Mouse (Mus musculus): Measurements from ENCODE around the gene Cavin1. TPM values are rescaled to one million over a fixed set of nuclear protein-coding genes. Genes with fewer than 3 reads are reported as not detected.

The Cavin1 gene
- polyA plus RNA-seq, 1 experiment, result 35.0 TPM

DNA sequence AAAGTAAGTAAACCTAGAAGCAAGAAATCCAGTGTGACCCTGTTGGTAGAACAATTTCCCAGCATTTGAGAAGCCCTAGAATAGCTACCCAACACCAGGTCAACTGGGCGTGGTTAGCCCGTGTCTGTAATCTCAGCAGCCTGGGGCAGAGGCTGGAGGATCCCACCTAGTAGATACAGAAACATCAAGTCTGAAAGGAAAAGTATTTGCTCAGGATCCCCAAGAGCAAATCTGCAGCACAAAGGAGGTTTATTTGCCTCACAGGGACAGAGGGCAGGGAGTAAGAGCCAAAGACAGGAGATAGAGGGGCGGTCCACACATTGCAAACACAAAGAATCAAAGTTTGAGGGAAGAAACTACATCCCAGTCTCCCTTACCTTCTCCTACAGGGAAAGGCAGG lies 28.6 kb upstream of the Cavin1 start:
- Histone ChIP-seq H3K4me1 (ENCODE audit: control insufficient read depth, insufficient read depth, low read length) (no peaks in the 10 kb centered on the region), H3K36me3 (ENCODE audit: control insufficient read depth, insufficient read depth, low read length) (no peaks in the 10 kb centered on the region), H3K27me3 (replicated peaks; ENCODE audit: control insufficient read depth, insufficient read depth, low read length) (no peaks in the 10 kb centered on the region), H3K27ac (ENCODE audit: insufficient read depth, low read depth, low read length) (no peak overlapping the region), H3K4me3 (ENCODE audit: insufficient read depth, low read depth, low read length) (no peak overlapping the region)
- WGBS, result 77% methylated on average over 3 of the region's 3 CpGs
- TF ChIP-seq POLR2A (IDR thresholded peaks at IDR 0.05; ENCODE audit: low read depth, low read length), result no peak
- no peak for DNase-seq

DNA sequence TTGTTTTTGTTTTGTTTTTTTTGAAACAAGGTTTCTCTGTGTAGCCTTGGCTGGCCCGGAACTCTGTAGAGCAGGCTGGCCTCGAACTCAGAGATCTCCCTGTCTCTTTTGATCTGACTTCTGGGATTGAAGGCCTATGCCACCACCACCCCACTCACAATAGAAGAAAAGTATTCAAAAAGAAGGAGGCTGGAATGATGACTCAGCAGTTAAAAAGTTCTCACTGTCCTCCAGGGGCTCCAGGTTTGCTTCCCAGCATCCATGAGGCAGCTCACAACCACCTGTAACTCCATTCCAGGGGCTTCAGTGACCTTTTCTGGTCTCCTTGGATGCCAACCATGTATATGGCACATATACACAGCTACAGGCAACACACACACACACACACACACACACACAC lies 28.1 kb upstream of the Cavin1 start:
- no peak for DNase-seq
- H3K4me3 ChIP-seq (ENCODE audit: insufficient read depth, low read depth, low read length), result no peak overlapping the region
- no peaks in the 10 kb centered on the region for H3K4me1 ChIP-seq (ENCODE audit: control insufficient read depth, insufficient read depth, low read length)
- no peak for TF ChIP-seq POLR2A (IDR thresholded peaks at IDR 0.05; ENCODE audit: low read depth, low read length)
- no peak for TF ChIP-seq CTCF (conservative IDR thresholded peaks at IDR 0.05; ENCODE audit: insufficient read depth, insufficient read length, low read depth, low read length)
- no peaks in the 10 kb centered on the region for H3K36me3 ChIP-seq (ENCODE audit: control insufficient read depth, insufficient read depth, low read length)
- no peak overlapping the region for H3K27ac ChIP-seq (ENCODE audit: insufficient read depth, low read depth, low read length)
- H3K27me3 ChIP-seq (replicated peaks; ENCODE audit: control insufficient read depth, insufficient read depth, low read length), result no peaks in the 10 kb centered on the region
- 92% methylated on average over 2 of the region's 2 CpGs for WGBS

DNA sequence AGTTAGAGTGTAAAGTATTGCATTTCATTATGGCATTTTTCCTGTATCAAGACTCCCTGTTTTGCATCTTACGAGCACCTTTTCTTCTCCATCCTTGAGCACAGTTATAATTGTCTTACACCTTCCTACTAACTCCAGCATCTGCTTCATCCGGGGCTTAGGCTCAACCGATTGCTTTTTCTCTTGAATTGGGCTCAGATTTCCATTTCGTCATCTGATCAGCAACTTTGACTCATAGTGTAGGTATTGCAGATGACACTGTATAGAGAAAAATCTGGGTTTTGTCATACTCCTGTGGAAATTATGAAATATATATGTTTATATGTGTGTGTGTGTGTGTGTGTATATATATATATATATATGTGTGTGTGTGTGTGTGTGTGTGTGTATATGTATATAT lies 25.8 kb upstream of the Cavin1 start:
- no peak for DNase-seq
- H3K27ac ChIP-seq (ENCODE audit: insufficient read depth, low read depth, low read length), result no peak overlapping the region
- WGBS, result 82% methylated on average over 4 of the region's 4 CpGs
- no peak overlapping the region for H3K4me3 ChIP-seq (ENCODE audit: insufficient read depth, low read depth, low read length)
- no peaks in the 10 kb centered on the region for H3K36me3 ChIP-seq (ENCODE audit: control insufficient read depth, insufficient read depth, low read length)
- no peaks in the 10 kb centered on the region for H3K27me3 ChIP-seq (replicated peaks; ENCODE audit: control insufficient read depth, insufficient read depth, low read length)
- TF ChIP-seq POLR2A (IDR thresholded peaks at IDR 0.05; ENCODE audit: low read depth, low read length), result no peak
- no peak for TF ChIP-seq CTCF (conservative IDR thresholded peaks at IDR 0.05; ENCODE audit: insufficient read depth, insufficient read length, low read depth, low read length)
- no peaks in the 10 kb centered on the region for H3K4me1 ChIP-seq (ENCODE audit: control insufficient read depth, insufficient read depth, low read length)

DNA sequence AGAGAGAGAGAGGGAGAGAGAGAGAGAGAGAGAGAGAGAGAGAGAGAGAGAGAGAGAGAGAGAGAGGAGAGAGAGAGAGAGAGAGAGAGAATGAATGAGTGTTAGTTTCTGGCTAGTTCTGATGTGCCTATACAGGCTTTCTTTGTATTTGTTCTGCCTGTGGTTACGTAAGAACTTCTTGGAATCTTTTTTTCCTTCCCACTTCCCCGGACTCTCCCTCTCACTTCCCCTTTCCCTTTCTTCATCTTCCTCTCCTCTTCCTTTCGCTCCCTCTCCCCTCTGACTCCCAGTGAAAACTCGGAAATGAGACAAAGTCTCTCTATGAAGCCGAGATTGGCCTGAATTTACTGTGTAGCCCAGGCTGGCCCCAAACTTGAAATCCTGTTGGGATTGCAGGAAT lies 24.0 kb upstream of the Cavin1 start:
- H3K4me1 ChIP-seq (ENCODE audit: control insufficient read depth, insufficient read depth, low read length), result no peaks in the 10 kb centered on the region
- H3K27me3 ChIP-seq (replicated peaks; ENCODE audit: control insufficient read depth, insufficient read depth, low read length), result 0 out of 2 replicates have a peak, but pooled peaks cover 2% of the 10 kb centered on the region
- WGBS, result 73% methylated on average over 5 of the region's 5 CpGs
- no peak overlapping the region for H3K27ac ChIP-seq (ENCODE audit: insufficient read depth, low read depth, low read length)
- no peak overlapping the region for H3K4me3 ChIP-seq (ENCODE audit: insufficient read depth, low read depth, low read length)
- no peak for DNase-seq
- no peaks in the 10 kb centered on the region for H3K36me3 ChIP-seq (ENCODE audit: control insufficient read depth, insufficient read depth, low read length)
- no peak for TF ChIP-seq POLR2A (IDR thresholded peaks at IDR 0.05; ENCODE audit: low read depth, low read length)
- TF ChIP-seq CTCF (conservative IDR thresholded peaks at IDR 0.05; ENCODE audit: insufficient read depth, insufficient read length, low read depth, low read length), result no peak

GRCm38 (mm10) chr11:100994233-100994632 lies 23.5 kb upstream of the Cavin1 start:
- DNase-seq, result no peak
- H3K27ac ChIP-seq (ENCODE audit: insufficient read depth, low read depth, low read length), result no peak overlapping the region

GRCm38 (mm10) chr11:100993437-100993836 lies 22.8 kb upstream of the Cavin1 start:
- 79% methylated on average over 2 of the region's 2 CpGs for WGBS

More at GRCm38 (mm10) chr11:100994233-100994632, 23.5 kb upstream of the Cavin1 start:
- H3K4me1 ChIP-seq (ENCODE audit: control insufficient read depth, insufficient read depth, low read length), result no peaks in the 10 kb centered on the region
- TF ChIP-seq POLR2A (IDR thresholded peaks at IDR 0.05; ENCODE audit: low read depth, low read length) (no peak), CTCF (conservative IDR thresholded peaks at IDR 0.05; ENCODE audit: insufficient read depth, insufficient read length, low read depth, low read length) (no peak)
- no peaks in the 10 kb centered on the region for H3K36me3 ChIP-seq (ENCODE audit: control insufficient read depth, insufficient read depth, low read length)
- 54% methylated on average over 9 of the region's 9 CpGs for WGBS
- 0 out of 2 replicates have a peak, but pooled peaks cover 2% of the 10 kb centered on the region for H3K27me3 ChIP-seq (replicated peaks; ENCODE audit: control insufficient read depth, insufficient read depth, low read length)
- no peak overlapping the region for H3K4me3 ChIP-seq (ENCODE audit: insufficient read depth, low read depth, low read length)

GRCm38 (mm10) chr11:100991027-100991534 lies 20.4 kb upstream of the Cavin1 start:
- WGBS, result 37% methylated on average over 6 of the region's 6 CpGs
- Histone ChIP-seq H3K27ac (ENCODE audit: insufficient read depth, low read depth, low read length) (no peak overlapping the region), H3K4me3 (ENCODE audit: insufficient read depth, low read depth, low read length) (no peak overlapping the region), H3K36me3 (ENCODE audit: control insufficient read depth, insufficient read depth, low read length) (no peaks in the 10 kb centered on the region), H3K4me1 (ENCODE audit: control insufficient read depth, insufficient read depth, low read length) (no peaks in the 10 kb centered on the region), H3K27me3 (replicated peaks; ENCODE audit: control insufficient read depth, insufficient read depth, low read length) (0 out of 2 replicates have a peak, but pooled peaks cover 2% of the 10 kb centered on the region)
- no peak for DNase-seq
- no peak for TF ChIP-seq CTCF (conservative IDR thresholded peaks at IDR 0.05; ENCODE audit: insufficient read depth, insufficient read length, low read depth, low read length)
- no peak for TF ChIP-seq POLR2A (IDR thresholded peaks at IDR 0.05; ENCODE audit: low read depth, low read length)

More at GRCm38 (mm10) chr11:100993437-100993836, 22.8 kb upstream of the Cavin1 start:
- TF ChIP-seq CTCF (conservative IDR thresholded peaks at IDR 0.05; ENCODE audit: insufficient read depth, insufficient read length, low read depth, low read length) (no peak), POLR2A (IDR thresholded peaks at IDR 0.05; ENCODE audit: low read depth, low read length) (no peak)
- Histone ChIP-seq H3K36me3 (ENCODE audit: control insufficient read depth, insufficient read depth, low read length) (no peaks in the 10 kb centered on the region), H3K27ac (ENCODE audit: insufficient read depth, low read depth, low read length) (no peak overlapping the region), H3K27me3 (replicated peaks; ENCODE audit: control insufficient read depth, insufficient read depth, low read length) (0 out of 2 replicates have a peak, but pooled peaks cover 2% of the 10 kb centered on the region), H3K4me3 (ENCODE audit: insufficient read depth, low read depth, low read length) (no peak overlapping the region), H3K4me1 (ENCODE audit: control insufficient read depth, insufficient read depth, low read length) (no peaks in the 10 kb centered on the region)
- DNase-seq, result no peak

Measured in kidney, adult 2 months (tissue).